Mouse (Mus musculus) 3134 (cell line): Measurements from ENCODE around the gene Ube2l6.
A peak's percentile ranks its signal among the peaks of the same experiment; 100 is the strongest.

ENCODE experiments used
- DNase-seq: peaks from one replicate; pipeline ENCODE4 v3.0.0-alpha.2; 2011; ENCODE audit warnings: low spot score; ENCODE audit not compliant: insufficient read length; ENCODE audit errors: extremely low read depth

Gene Ube2l6

GRCm38 (mm10) chr2:84837107-84837506 lies 38.5 kb downstream of the Ube2l6 start:
- no peak for DNase-seq

- no peak for DNase-seq
Observed at GRCm38 (mm10) chr2:84837817-84838592, 39.4 kb downstream of the Ube2l6 start.

- DNase-seq: no peak
Observed at GRCm38 (mm10) chr2:84838593-84838949, 39.9 kb downstream of the Ube2l6 start, which contains the start of gene Slc43a1. Gene Slc43a1, plus strand, starts transcription at chr2:84838850.

GRCm38 (mm10) chr2:84838993-84839980 lies 40.7 kb downstream of the Ube2l6 start:
- DNase-seq: no peak

GRCm38 (mm10) chr2:84840016-84840747 lies 41.6 kb downstream of the Ube2l6 start:
- DNase-seq: no peak

- no peak for DNase-seq
Observed at GRCm38 (mm10) chr2:84840748-84841563, 42.3 kb downstream of the Ube2l6 start.

GRCm38 (mm10) chr2:84841905-84842304 lies 43.3 kb downstream of the Ube2l6 start:
- DNase-seq: no peak

GRCm38 (mm10) chr2:84843654-84844053 lies 45.0 kb downstream of the Ube2l6 start:
- no peak for DNase-seq

GRCm38 (mm10) chr2:84845226-84845625 lies 46.6 kb downstream of the Ube2l6 start:
- DNase-seq: no peak

- no peak for DNase-seq
Observed at GRCm38 (mm10) chr2:84850407-84851129, 51.9 kb downstream of the Ube2l6 start.

GRCm38 (mm10) chr2:84851130-84852040 lies 52.8 kb downstream of the Ube2l6 start:
- peak; percentile 69 for DNase-seq

GRCm38 (mm10) chr2:84855732-84856131 lies 57.1 kb downstream of the Ube2l6 start:
- DNase-seq: no peak

GRCm38 (mm10) chr2:84858551-84858950 lies 59.9 kb downstream of the Ube2l6 start:
- DNase-seq: peak; percentile 35
